Mouse (Mus musculus) splenic B cell, adult 2 months (primary cell): Measurements from ENCODE around the gene Adsl.
A peak's percentile ranks its signal among the peaks of the same experiment; 100 is the strongest.
"Not testable (repeated sequence)": the region's sequence is repeated elsewhere in the genome, so short reads cannot be mapped to it uniquely, and the experiment has no call there.

Source experiments
- DNase-seq: peaks from one replicate; pipeline ENCODE4 v3.0.0-alpha.2; 2011; ENCODE audit warnings: low read depth, low spot score
- H3K27me3 ChIP-seq: 2 replicates; pipeline ENCODE4 v1.6.1; 2012; ENCODE audit warnings: mild to moderate bottlenecking, low read length, moderate library complexity, mixed read lengths; ENCODE audit not compliant: control insufficient read depth, poor library complexity, insufficient read depth, severe bottlenecking
- H3K36me3 ChIP-seq: 2 replicates; pipeline ENCODE4 v1.6.1; 2012; ENCODE audit warnings: mild to moderate bottlenecking, low read length, moderate library complexity, mixed read lengths; ENCODE audit not compliant: control insufficient read depth, poor library complexity, insufficient read depth, severe bottlenecking

Gene Adsl

GRCm38 (mm10) chr15:80948145-80949135 lies at the start of gene Adsl:
Gene Adsl, plus strand, starts transcription at chr15:80948490.
- H3K27me3 ChIP-seq = no peaks in the 10 kb centered on the region
- H3K36me3 ChIP-seq = peaks cover 1% of the 10 kb centered on the region
- peak; percentile 93 for DNase-seq

DNA sequence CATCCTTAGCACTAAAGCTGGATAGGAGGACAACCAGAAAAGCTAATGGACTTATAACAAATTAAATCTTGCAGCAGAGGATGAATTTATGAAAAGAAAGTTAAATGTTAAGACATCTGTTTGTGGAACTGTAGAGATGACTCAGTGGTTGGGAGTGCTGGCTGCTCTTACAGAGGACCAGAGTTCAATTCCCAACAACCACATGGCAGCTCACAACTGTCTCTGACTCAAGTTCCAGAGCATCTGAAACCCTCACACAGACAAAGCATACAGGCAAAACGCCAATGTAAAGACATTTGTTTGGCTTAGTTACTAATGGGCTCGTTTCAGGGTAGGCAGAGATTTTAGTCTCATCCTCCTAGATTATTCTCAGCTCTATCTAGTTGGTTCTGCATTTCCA lies 48.5 kb upstream of the Adsl start:
- Histone ChIP-seq H3K27me3 (no peaks in the 10 kb centered on the region), H3K36me3 (peaks cover 10% of the 10 kb centered on the region)
- DNase-seq = no peak

DNA sequence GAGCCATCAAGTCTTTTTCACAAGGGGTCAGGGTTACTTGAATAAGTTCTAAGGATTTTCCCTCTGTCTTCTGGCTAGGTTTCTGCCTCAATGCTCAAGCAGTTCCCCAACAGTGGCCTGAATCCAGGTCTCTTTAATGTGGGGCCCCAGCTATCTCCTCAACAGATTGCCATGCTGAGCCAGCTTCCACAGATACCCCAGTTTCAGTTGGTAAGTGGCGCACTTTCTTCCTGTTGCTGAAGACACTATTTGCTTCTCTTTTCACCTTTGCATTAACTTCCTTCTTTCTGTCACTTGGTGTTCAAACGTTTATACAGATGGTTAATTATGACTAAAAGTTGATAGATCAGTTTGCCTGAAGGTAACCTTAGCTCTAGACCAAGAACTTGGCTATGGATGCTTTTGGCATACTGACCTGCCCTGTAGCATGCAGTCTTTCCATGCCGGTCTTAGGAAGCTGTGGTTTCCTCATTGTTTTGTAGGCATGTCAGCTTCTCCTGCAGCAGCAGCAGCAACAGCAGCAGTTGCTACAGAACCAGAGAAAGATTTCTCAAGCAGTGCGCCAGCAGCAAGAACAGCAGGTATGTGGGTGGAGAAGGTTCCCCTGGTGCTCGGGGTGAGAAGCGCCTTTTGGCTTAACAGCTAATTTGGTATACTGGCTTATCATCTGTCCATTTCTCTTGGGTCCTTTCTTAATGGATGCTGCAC lies 46.3 kb upstream of the Adsl start:
- DNase-seq = peak; percentile 23
- Histone ChIP-seq H3K27me3 (no peaks in the 10 kb centered on the region), H3K36me3 (peaks cover 12% of the 10 kb centered on the region)

DNA sequence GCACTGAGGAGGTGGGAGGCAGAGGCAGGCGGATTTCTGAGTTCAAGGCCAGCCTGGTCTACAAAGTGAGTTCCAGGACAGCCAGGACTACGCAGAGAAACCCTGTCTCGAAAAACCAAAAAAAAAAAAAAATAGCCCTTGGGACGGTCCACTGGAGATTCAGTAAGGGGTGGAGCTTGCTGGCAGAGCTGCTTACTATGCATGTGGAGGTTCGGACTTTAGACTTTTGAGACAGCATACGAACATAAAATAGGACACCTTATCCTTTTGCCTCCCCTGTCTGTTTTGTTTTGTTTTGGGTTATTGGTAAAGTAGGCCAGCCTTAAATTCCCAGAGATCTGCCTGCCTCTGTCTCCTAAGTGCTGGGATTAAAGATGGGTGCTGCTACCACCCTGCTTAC lies 43.5 kb upstream of the Adsl start:
- H3K36me3 ChIP-seq, DNase-seq, H3K27me3 ChIP-seq: not testable (repeated sequence)

GRCm38 (mm10) chr15:80910183-80910582 lies 38.1 kb upstream of the Adsl start:
- Histone ChIP-seq H3K27me3 (no peaks in the 10 kb centered on the region), H3K36me3 (peaks cover 14% of the 10 kb centered on the region)
- no peak for DNase-seq

- no peak for DNase-seq
- Histone ChIP-seq H3K27me3 (no peaks in the 10 kb centered on the region), H3K36me3 (peaks cover 15% of the 10 kb centered on the region)
Observed at GRCm38 (mm10) chr15:80910790-80911531, 37.3 kb upstream of the Adsl start.

DNA sequence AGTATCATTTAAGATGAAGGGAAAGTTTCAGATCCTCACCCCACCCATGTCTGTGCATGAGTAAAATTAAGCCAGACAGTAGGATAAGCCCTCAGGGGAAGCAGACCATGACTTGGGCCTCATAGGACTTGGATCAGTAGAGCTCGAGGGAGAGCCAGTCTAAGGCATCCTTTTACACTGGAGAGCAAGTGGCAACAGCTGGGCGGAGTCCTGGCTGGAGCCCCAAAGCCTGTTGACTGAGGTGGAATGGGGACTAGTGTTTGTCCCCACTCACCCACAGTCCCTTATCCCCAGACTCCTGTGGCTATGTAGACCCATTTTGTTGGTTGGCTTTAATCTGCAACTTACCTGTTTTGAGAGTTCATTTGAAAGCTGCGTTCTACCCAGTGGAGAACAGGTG lies 36.1 kb upstream of the Adsl start:
- no peak for DNase-seq
- H3K27me3 ChIP-seq = no peaks in the 10 kb centered on the region
- peaks cover 19% of the 10 kb centered on the region for H3K36me3 ChIP-seq

DNA sequence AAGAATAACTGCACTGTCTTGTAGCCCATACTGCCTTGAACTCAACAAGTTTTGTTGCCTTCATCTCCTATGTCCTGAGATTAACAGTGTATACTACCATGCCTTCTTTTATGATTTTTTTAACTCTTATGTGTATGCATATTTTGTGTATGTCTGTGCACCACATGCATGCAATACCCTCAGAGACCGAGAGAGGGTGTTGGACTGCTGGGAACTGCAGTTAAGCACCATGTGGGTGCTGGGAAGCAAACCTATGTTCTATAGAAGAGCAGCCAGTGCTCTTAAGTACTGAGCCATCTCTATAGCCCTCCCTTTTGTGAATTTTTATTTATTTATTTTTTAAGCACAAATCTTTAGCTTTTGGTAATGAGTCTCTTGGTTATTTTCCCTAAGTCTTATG lies 34.5 kb upstream of the Adsl start:
- H3K36me3 ChIP-seq = peaks cover 23% of the 10 kb centered on the region
- no peaks in the 10 kb centered on the region for H3K27me3 ChIP-seq
- DNase-seq = no peak

DNA sequence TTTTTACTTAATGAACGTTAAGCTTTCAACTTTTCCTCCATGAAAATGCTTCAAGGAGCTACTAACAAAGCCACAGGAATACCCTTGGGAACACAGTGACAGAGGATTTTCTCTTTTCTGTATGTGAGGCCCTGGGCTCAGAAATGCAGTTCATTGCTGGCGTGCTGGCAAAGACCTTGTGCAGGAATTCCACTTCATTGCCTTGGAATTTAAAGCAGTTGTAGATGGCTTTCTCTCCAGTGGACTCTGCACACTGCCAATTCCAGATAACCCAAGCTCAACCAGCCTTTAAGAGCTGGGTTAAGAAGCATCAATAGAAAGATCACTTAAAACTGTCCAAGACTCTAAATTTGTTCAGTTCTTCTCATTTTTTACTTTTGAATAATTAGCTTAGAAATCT lies 32.4 kb upstream of the Adsl start:
- no peaks in the 10 kb centered on the region for H3K27me3 ChIP-seq
- no peak for DNase-seq
- peaks cover 25% of the 10 kb centered on the region for H3K36me3 ChIP-seq

GRCm38 (mm10) chr15:80916621-80917020 lies 31.7 kb upstream of the Adsl start:
- Histone ChIP-seq H3K27me3 (no peaks in the 10 kb centered on the region), H3K36me3 (peaks cover 24% of the 10 kb centered on the region)
- no peak for DNase-seq

- H3K27me3 ChIP-seq = no peaks in the 10 kb centered on the region
- DNase-seq = no peak
- H3K36me3 ChIP-seq = peaks cover 29% of the 10 kb centered on the region
Observed at GRCm38 (mm10) chr15:80920346-80920745, 27.9 kb upstream of the Adsl start.

DNA sequence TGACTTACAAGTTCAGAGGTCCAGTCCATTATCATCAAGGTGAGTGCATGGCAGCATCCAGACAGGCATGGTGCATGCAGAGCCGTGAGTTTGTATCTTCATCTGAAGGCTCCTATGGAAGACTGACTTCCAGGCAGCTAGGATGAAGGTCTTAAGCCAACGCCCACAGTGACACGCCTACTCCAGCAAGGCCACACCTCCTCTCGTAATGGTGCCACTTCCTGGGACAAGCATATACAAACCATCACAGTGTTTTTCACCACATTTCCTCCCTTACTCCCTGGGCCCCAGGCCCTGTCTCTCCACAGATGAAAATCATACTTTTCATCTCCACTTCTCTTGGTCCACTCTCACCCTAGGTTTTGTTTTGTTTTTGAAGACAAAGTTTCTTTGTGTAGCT lies 26.5 kb upstream of the Adsl start:
- DNase-seq = no peak
- H3K27me3 ChIP-seq = no peaks in the 10 kb centered on the region
- peaks cover 24% of the 10 kb centered on the region for H3K36me3 ChIP-seq

GRCm38 (mm10) chr15:80924211-80924610 lies 24.1 kb upstream of the Adsl start:
- H3K27me3 ChIP-seq = no peaks in the 10 kb centered on the region
- DNase-seq = no peak

GRCm38 (mm10) chr15:80928811-80929355 lies 19.4 kb upstream of the Adsl start:
- no peak for DNase-seq

More at GRCm38 (mm10) chr15:80924211-80924610, 24.1 kb upstream of the Adsl start:
- peaks cover 31% of the 10 kb centered on the region for H3K36me3 ChIP-seq

More at GRCm38 (mm10) chr15:80928811-80929355, 19.4 kb upstream of the Adsl start:
- peaks cover 21% of the 10 kb centered on the region for H3K36me3 ChIP-seq
- no peaks in the 10 kb centered on the region for H3K27me3 ChIP-seq
